In genomic region chr7:100841608-100842007, GRCm38 (mm10) we compare ENCODE assay signal across 19 mouse cellular contexts.
"Had no signal": no experiment of that assay in that cellular context is flagged by ENCODE, and none has a peak within 500 bp of the region (broad histone marks: within the 10 kb centered on the region; RNA-seq: fewer than 3 reads in every experiment).

No protein-coding gene starts in this region.

- H3K9me3 ChIP-seq: limb, embryonic 10.5 days; limb, embryonic 13.5 days; midbrain, embryonic 12.5 days; neural tube, embryonic 13.5 days had no signal

- H3K4me3 ChIP-seq: layer of hippocampus, adult 2 months; limb, embryonic 10.5 days; limb, embryonic 13.5 days; midbrain, embryonic 12.5 days; myocyte; neural tube, embryonic 13.5 days had no signal

- DNase-seq: layer of hippocampus, adult 9-11 months; lung, adult 2 months; lung, postnatal 14 days; retina, postnatal 1 day; right cerebral cortex, postnatal 25 days; spleen, adult 18-20 months; thymus, adult 2 months; thymus, postnatal 14 days; thymus, postnatal 4 days had no signal

- H3K4me1 ChIP-seq: midbrain, embryonic 12.5 days had no signal

- H3K4me2 ChIP-seq: limb, embryonic 13.5 days; midbrain, embryonic 12.5 days; neural tube, embryonic 13.5 days had no signal

- H3K27ac ChIP-seq: kidney, postnatal 0 days; layer of hippocampus, adult 2 months; limb, embryonic 10.5 days; limb, embryonic 13.5 days; midbrain, embryonic 12.5 days; neural tube, embryonic 13.5 days; stomach, postnatal 0 days had no signal

- ATAC-seq: intestine, postnatal 0 days; midbrain, embryonic 16.5 days had no signal

- H3K9ac ChIP-seq: limb, embryonic 13.5 days; midbrain, embryonic 12.5 days; neural tube, embryonic 13.5 days had no signal

- H3K27me3 ChIP-seq: limb, embryonic 13.5 days; midbrain, embryonic 12.5 days; neural tube, embryonic 13.5 days had no signal
